Mouse (Mus musculus) fat pad, adult 2 months (tissue): Measurements from ENCODE around the gene Cideb.

Experiments used
- DNase-seq: peaks from one replicate; pipeline ENCODE4 v3.0.0-alpha.2; 2011; ENCODE audit warnings: low read depth, low spot score; ENCODE audit errors: extremely low read depth

The Cideb gene

DNA sequence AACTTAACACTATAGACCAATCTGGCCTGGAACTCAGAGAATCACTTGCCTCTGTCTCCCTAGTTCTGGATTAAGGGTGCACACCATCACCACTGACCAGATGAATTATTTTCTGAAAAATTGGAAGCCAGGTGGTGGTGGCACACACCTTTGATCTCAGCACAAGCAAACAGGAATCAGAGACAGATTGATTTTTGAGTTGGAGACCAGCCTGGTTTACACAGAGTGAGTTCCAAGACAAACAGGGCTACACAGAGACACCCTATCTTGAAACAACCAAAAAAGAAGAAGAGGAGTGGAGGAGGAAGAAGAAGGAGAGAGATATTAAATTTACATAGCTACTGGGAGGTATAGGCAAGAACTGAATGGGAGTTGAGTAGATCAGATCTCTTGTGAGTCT lies 32.0 kb downstream of the Cideb start:
- DNase-seq: no peak

DNA sequence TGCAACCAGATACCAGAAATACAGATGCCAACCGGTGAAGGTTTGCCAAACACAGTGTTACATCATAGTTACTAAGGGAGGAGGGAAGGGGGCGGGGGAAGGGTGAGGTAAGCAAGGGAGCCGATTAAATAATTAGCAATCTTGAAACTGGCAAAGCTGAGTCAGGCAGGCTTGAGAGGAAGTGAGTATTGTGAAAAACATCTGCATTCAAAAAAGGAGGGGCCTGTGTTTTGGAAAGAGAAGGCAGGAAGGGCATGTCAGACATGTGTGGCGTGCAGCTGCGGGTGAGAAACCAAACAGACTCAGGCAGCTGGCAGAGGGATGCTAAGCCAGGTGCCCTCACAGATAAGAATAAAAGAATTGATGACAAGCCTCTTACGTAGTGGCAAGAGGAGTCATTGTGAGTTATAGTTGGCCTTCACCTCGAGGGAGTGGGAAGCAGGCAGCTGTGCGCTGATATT lies 33.8 kb downstream of the Cideb start:
- no peak for DNase-seq

DNA sequence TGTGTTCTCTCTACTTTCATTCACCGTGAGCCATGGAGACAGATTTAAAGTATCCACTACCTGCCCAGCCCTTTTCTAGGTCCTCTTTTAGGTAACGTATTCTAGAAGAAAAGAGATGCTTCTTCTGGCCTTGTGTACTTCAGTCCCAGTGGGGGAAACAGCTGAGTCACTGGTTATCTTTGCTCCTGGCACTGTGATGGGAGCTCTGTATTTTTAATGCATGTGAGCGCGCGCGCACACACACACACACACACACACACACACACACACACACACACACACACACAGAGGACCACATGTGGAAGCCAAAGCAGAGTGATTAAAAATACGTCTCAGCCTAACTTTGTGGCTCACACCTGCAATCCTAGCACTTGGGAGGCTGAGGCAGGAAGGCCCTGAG lies 34.8 kb downstream of the Cideb start:
- DNase-seq: no peak

DNA sequence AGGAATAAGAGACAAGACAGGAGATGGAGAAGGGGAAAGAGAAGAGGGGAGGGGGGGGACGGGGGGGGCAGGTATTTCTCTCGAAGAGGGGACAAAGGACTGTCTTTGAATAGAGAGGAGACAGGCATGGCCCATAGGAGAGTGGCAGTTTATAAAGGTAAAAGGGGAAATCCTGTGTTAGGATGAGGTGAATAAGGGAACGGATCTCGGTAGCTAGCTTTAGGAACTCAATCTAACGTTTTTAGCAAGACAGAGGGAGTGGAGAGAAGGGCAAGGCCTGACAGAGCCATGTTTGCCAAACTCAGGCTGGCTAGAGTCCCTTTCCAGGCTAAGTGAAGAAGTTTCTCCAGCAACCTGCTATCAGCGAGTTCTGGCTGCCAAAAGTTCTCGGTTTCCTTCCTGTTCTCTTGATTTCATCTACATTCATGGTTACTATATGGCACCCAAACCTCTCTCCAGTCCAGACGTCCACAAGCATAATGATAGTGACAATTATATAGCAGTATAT lies 35.8 kb downstream of the Cideb start:
- DNase-seq: no peak

DNA sequence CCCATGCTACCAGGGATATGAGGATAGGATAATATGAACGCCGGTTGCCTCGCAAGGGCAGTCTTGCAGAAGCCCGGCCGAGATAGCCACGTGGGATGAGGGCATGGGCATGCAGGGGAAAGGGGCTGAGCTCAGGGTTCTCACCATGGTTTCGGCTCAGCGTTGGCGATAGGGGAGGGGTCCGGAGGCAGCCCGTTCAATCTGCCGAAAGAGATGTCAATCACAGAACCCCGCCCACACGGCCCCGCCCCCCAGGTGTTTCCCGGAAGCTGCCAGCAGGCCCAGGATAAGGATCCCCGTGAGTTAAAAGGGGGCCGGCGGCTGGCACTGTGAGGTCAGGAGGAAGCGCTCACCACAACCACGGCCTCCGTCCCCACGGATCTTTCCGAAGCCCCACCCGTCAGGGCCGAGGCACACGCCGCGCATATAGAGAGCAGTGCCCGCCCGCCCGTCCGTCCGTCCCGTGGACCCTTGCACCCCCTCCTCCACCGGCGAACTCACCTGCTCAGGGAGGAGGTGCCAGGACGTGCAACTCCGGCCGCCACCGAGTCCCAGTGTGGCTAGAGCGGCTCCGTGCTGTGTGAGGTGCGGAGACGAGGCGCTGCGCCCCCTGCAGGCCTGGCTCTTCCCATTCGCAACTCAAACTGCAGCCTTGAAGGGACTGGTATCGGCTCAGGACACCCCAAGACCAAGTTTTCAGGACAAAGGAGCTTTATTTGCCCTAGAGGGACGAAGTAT lies 36.4 kb downstream of the Cideb start, which contains the start of gene Rabggta:
Gene Rabggta (minus strand): TSS at position 564 of the 738 bp plus-strand sequence.
- no peak for DNase-seq

DNA sequence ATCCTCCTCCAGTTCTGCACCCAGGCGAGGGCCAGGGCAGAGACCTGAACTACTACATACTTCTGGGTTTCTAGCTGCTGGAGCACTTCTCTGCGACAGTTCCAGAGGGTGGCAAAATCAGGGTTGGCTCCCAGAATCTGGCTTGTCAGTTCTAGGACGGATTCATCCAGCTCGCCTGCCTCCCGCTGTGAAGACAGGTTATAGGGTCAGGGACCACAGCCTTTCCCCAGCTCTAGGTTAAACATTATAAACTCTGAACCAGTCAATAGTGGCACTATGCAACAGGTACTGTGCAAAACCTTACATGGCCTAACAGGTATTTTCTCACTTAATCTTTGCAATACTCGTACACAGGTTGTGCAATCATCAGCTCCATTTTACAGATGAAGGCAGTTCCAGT lies 37.2 kb downstream of the Cideb start:
- DNase-seq: no peak

DNA sequence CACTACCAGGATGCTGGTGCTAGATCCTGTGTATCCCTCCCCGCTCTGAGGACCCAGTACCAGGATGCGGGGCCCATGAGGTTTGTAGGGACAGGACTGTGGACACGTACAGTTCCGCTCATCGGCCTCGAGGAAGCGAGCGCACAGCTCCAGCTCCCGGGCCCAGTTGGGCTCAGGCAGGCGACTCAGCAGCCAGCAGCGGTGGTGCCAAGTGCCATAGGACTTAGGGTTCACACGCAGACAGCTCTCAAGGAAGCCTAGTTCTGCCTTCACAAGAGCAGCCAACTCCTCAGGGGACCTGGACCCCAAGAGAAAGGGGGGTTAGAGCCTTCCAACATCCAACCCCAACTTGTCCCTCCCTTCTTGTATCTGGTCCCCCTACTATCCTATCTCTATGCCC lies 37.6 kb downstream of the Cideb start:
- DNase-seq: no peak

DNA sequence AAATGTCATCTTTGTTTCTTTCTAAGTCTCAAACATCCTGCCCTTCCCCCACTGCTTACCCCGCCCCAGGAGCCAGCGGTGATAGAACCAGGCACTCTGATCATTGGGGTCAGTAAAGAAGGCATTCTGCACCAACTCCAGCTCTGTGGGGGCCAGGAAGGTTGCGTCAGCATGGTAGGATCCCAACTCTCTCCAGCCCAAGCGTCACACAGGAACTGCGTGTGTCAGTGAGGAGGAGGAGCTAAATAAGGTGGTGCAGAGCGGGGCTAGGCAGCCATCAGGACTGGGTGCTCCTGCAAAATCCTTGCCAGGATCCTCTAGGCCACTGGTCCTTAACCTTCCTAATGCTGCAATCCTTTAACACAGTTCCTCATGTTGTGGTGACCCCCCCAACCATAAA lies 38.5 kb downstream of the Cideb start:
- no peak for DNase-seq

DNA sequence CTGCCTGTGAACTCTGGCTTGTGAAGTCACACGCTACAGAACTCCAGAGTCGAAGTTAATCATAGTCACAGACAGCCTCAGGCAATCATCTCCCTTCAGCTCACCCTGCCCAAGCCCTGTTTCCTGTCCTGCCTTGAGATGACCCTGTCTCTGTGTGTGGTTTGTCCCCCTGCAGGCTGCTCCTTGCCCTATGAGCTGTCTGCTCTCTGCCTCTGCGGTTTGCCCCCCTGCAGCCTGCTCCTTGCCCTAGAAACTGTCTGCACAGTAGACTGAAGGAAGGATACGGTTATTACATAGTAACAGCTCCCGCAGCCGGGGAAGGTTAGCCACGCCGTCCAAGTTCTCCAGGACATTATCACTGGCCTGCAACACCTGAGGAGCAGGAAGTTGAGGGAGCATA lies 41.4 kb downstream of the Cideb start:
- no peak for DNase-seq

DNA sequence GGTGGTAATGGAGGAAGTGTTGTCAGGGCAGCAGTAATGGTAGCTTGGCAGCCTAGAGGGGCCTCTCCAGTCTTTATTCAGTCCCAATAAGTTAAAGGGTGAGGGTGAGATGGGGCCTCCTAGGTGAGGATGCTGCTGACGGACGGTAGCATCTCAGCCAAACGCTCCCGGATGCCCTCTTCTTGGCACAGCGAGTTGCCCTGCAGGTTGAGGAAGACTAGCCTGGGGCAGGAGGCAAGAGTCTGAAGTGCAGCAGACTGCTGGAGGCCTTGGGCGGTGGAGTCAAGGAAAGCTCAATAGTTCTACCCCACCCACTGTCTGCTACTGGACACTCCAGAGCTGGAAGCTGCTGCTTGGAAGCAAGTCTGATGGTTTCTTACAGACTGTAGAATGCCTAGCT lies 42.0 kb downstream of the Cideb start:
- DNase-seq: no peak

DNA sequence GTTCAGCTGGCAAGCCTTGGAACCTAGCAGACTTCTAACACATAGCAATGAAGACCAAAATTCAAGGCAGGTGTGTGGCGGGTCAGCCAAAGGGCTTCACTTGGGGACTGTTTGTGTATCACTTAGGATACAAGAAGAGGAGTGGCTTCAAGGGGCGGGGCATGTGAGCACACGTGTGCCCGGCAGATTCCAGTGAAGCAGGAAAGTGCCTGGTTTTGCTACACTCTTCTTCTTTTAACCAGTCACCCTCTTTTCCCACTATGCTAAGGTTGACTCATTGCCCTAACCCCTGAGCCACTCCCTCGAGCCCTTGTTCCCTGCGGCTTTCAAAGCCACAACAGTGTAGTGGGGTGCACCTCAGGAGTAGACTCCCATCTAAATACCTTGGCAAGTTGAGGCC lies 43.4 kb downstream of the Cideb start:
- DNase-seq: no peak

DNA sequence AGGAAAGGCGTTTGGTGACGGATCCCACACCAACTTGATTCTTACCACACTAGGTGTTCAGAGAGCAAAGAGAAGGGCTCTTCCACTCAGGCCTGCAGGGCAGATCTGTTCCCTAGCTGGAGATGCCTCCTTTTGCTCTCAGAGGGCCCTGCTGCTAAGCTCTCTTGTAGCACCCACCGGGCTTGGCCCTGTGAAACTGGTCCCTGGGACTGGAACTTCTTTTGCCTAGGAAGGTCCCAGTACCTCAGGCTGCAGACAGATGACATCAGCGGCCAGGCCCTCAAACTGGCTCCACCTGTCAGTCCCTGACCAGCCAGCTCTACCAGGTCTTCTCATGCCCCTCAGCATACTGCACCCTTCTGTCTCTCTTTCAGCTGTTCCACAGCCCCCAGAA lies 44.5 kb downstream of the Cideb start, which contains the start of gene Tgm1:
Gene Tgm1 (minus strand): TSS at position 198 of the 394 bp plus-strand sequence.
- DNase-seq: no peak

DNA sequence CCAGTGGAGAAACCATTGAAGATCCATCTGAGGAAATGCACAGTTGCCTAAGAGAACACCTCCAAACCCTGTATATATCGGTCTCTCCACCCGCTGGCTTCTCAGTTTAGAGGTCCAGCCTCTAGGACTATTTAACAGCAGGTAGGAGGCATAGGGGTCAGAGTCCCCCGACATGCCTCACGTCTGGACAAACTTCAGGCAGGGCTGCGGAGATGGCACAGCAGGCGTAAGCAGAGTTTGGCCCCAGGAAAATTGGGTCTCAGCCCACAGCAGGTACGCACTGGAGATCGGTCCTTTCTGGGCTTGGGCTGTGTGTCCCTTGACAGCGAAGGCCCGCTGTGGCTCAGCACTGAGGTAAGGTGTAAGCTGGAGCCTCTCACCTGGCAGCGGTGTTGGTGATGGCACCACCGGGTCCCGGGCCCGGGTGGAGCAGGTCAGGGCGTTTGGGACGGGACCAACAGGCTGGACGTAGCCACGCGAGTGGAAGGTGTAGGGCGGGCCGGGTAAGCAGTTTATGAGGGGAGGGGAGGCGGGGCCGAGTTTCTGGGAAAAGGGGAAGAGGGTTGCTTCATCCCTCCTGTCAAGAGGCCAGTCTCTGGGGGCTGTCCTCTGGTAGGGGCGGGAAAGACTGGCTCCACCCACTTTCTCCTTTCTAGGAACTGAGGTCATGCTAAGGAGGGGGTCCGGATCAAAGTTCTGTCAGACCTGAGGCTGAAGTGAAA lies 45.1 kb downstream of the Cideb start:
- DNase-seq: no peak

DNA sequence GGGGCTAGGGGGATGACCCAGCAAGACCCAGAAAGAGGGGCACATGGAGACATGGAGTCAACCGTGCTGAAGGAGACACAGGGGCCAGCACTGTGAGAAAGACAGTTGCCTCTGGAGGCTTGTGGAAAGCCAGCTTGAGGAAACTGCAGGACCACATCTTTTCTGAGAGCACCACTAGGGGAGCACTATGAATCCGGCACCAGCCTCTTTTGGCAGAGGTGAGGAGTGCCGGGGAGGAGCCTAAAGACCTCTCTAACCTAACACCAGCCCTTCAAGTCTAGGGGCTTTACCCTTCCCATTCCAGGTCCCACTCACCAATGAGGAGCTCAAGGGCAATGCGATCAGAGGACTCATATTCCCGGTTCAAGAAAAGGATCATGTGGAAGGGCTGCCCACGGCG lies 46.5 kb downstream of the Cideb start:
- DNase-seq: no peak

DNA sequence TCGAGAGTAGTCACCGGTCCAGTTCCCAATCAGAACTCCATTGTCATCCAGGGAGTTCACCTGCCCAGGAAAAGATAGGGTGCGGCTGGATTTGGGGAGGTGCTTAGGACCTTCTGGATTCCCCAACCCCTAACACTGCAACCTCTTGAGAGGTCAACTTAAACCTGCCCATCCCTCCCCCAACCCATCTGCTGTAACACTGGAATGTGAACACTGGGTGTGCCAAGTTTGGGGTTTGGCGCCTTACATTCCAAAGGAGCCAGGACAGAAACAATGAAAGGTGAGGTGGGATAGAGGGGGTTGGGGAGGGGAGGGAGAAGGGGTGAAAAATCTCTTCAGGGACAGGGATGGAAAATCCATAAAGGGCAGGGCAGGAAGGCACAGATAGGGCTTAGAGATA lies 48.7 kb downstream of the Cideb start:
- DNase-seq: no peak

DNA sequence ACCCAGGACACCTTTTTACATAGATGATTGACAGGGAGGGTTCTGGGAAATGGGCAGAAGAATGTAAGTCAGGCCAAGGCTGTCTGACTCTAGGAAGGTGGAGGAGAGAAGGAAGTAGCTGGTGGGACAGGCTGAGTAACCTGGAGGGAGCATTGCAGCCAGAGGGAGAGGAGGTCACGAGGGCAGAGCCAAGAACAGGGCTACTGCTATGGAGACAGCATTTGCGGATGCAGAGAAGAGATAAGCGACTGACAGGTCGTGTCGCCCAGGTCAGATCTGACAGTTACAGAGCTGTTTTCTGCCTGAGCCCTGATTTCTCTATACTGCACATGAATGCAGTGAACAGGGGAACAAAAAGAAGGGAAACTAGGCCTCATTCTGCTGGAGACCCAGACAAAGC lies 50.9 kb downstream of the Cideb start:
- DNase-seq: no peak

DNA sequence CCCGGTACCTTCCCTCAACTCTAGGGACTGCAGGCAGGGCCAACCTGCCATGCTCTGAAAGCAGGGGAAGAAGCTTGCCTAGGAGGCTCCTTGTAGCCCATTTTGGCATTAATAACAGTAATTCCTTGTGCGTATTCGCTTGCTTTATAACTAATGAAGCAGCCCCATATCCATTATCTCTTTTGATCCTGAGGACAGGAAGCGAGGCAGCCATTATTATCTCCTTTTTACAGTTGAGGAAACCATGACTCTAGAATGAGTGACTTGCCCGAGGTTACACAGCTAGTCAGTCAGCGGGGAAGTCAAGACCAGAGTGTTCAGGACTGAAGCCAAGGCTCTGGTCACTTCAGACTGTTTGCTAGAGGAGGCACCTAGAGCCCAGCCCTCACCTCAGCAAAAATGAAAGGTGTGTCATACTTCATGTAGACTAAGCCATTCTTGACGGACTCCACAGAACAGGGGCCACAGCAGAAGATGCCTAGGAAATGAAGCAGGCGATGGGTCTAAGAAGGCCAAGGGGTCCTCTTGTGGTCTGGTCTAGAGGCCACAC lies 52.1 kb downstream of the Cideb start:
- DNase-seq: no peak
